Mouse (Mus musculus) intestine, postnatal 0 days (tissue): ENCODE results near the gene Kif9. TPM values are rescaled to one million over a fixed set of nuclear protein-coding genes. Genes with fewer than 3 reads are reported as not detected.

Experiments
- ATAC-seq: fragments of 200-750 bp; cut with Nextera tagmentation; 2 replicates; pipeline ENCODE4 v1.8.0; 2017; ENCODE audit warnings: mild to moderate bottlenecking, moderate TSS enrichment, moderate library complexity
- H3K27ac ChIP-seq: fragments of 300-500 bp; sonication (generic); 2 replicates; pipeline ENCODE4 v1.5.1; 2014; ENCODE audit warnings: mild to moderate bottlenecking, low read depth, low read length, moderate library complexity
- H3K27me3 ChIP-seq: fragments of 300-500 bp; sonication (generic); replicated peaks from 2 replicates; pipeline ENCODE4 v1.6.1; 2014; ENCODE audit warnings: low read length, mixed read lengths; ENCODE audit not compliant: control insufficient read depth, insufficient read depth
- H3K36me3 ChIP-seq: fragments of 300-500 bp; sonication (generic); 2 replicates; pipeline ENCODE4 v1.6.1; 2014; ENCODE audit warnings: mild to moderate bottlenecking, moderate library complexity; ENCODE audit not compliant: control insufficient read depth, insufficient read depth
- H3K4me1 ChIP-seq: fragments of 300-500 bp; sonication (generic); replicated peaks from 2 replicates; pipeline ENCODE4 v1.6.1; 2014; ENCODE audit warnings: antibody characterized with exemption, low read length, mixed read lengths; ENCODE audit not compliant: control insufficient read depth, insufficient read depth
- H3K4me2 ChIP-seq: fragments of 300-500 bp; sonication (generic); replicated peaks from 2 replicates; pipeline ENCODE4 v1.6.1; 2014; ENCODE audit warnings: low read depth, mild to moderate bottlenecking, moderate library complexity
- H3K4me3 ChIP-seq: fragments of 300-500 bp; sonication (generic); 2 replicates; pipeline ENCODE4 v1.5.1; 2014; ENCODE audit warnings: low read depth, low read length
- H3K9ac ChIP-seq: fragments of 300-500 bp; sonication (generic); 2 replicates; pipeline ENCODE4 v1.6.1; 2014; ENCODE audit warnings: mild to moderate bottlenecking, low read depth, low read length
- H3K9me3 ChIP-seq: fragments of 300-500 bp; sonication (generic); 2 replicates; pipeline ENCODE4 v1.6.1; 2016; ENCODE audit warnings: mixed run types; ENCODE audit not compliant: control insufficient read depth
- CTCF ChIP-seq: sonication (generic); IDR thresholded peaks from 2 replicates; pipeline ENCODE4 v1.5.1; 2016; ENCODE audit warnings: low read depth, mild to moderate bottlenecking, control low read depth, antibody characterized with exemption, moderate library complexity
- WGBS: fragments of 180-500 bp; shearing (Covaris S2); extraction: QIAGEN DNeasy Blood & Tissue Kit; methylation state at CpG from one replicate; pipeline ENCODE4 v1.1.7; 2014; 5-methylcytosine and 5-hydroxymethylcytosine counted together
- polyA plus RNA-seq: library from polyadenylated mRNA; unstranded; fragments of >200 nt; fragmentation: Nextera tagmentation; extraction: Ambion mirVana; gene quantifications from 2 replicates; pipeline ENCODE4 v1.2.1, GENCODE M21; 2015

Kif9 gene
- polyA plus RNA-seq, 1 experiment from 2014 or later, result 0.17 TPM

DNA sequence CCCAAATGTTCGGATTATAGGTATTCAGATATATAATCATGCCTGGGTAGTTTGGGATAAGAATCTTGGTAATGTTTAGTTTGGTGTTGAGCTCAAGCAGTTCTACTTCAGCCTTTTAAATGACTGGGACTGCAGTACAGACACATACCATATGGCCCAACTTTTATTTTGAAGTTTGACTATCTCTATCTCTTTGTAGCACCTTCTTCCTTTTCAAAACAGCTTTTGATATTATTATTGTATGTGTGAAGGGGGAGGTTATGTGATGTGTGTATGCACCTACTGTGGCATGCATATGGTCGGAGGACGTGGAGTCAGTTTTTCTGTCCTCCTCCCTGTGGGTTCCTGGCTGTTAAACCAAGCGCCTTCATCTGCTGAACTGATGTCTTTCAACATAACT lies 65.2 kb downstream of the Kif9 start:
- Histone ChIP-seq H3K4me2 (no peak overlapping the region), H3K36me3 (no peaks in the 10 kb centered on the region; the same call in 1 of the 2 replicates), H3K4me3 (no peak overlapping the region), H3K27ac (no peak overlapping the region), H3K9ac (no peak overlapping the region), H3K27me3 (no peaks in the 10 kb centered on the region), H3K9me3 (no peaks in the 10 kb centered on the region), H3K4me1 (no peaks in the 10 kb centered on the region)
- TF ChIP-seq CTCF, result no peak
- ATAC-seq, result no peak
- WGBS, result 79% methylated on average over 4 of the region's 4 CpGs

DNA sequence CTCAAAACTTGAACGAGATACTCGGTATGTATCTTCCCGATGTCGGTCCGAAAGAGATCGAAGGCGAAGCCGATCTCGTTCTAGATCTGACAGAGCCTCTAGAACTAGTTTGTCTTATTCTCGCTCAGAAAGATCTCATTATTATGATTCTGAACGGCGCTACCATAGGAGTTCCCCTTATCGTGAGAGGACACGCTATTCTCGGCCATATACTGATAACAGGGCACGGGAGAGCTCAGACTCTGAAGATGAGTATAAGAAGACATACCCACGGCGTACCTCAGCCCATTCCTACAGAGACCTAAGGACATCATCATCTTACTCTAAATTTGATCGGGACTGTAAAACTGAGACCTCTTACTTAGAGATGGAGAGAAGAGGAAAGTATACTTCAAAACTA lies 71.5 kb downstream of the Kif9 start:
- Histone ChIP-seq H3K4me3 (no peak overlapping the region), H3K4me2 (no peak overlapping the region), H3K4me1 (no peaks in the 10 kb centered on the region), H3K9ac (no peak overlapping the region), H3K36me3 (peaks cover 53% of the 10 kb centered on the region), H3K9me3 (no peaks in the 10 kb centered on the region), H3K27me3 (no peaks in the 10 kb centered on the region), H3K27ac (no peak overlapping the region)
- TF ChIP-seq CTCF, result no peak
- no peak for ATAC-seq
- 97% methylated on average over 19 of the region's 19 CpGs for WGBS

DNA sequence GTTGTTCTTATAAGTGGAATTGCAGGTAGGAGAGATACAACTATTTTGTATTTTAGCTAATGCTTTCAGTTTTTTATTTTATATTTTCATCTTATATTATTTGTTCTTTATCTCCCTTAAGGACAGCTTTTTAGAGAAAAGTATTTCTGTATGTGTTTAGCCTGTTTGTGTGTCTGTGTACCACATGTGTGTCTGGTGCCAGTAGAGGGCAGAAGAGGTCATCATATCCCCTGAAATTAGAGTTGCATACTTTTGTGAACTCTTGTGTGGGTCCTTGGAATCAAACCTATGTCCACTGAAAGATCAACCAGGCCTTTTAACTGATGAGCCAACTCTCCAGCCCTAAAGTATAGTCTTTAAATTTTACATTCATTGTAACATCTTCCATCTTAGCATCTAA lies 91.6 kb downstream of the Kif9 start:
- Histone ChIP-seq H3K9me3 (no peaks in the 10 kb centered on the region), H3K4me3 (no peak overlapping the region), H3K4me1 (no peaks in the 10 kb centered on the region), H3K9ac (no peak overlapping the region), H3K27ac (no peak overlapping the region), H3K4me2 (no peak overlapping the region), H3K36me3 (peaks cover 68% of the 10 kb centered on the region), H3K27me3 (no peaks in the 10 kb centered on the region)
- no peak for ATAC-seq
- peak; percentile 46 for TF ChIP-seq CTCF

Other genes starting within 250 kb of the Kif9 start
- gene Cspg5, start 233.2 kb upstream of the Kif9 start, polyA plus RNA-seq, result 2.9 and 3.2 TPM in 2 replicates
- 6.3 and 7.5 TPM in 2 replicates for gene Elp6, start 171.8 kb upstream of the Kif9 start, polyA plus RNA-seq
- 14.9 and 15.7 TPM in 2 replicates for gene Scap, start 143.7 kb upstream of the Kif9 start, polyA plus RNA-seq
- gene Ptpn23, start 68.7 kb upstream of the Kif9 start, polyA plus RNA-seq, result 10.0 and 10.8 TPM in 2 replicates
- gene Ngp, start 57.2 kb upstream of the Kif9 start, polyA plus RNA-seq, result 1.9 and 2.1 TPM in 2 replicates
- 5.2 and 5.5 TPM in 2 replicates for gene Klhl18, start 264 bp upstream of the Kif9 start, polyA plus RNA-seq
- gene Setd2, start 55.6 kb downstream of the Kif9 start, polyA plus RNA-seq, result 12.4 and 15.7 TPM in 2 replicates
- 39.4 and 41.8 TPM in 2 replicates for gene Nradd, start 147.5 kb downstream of the Kif9 start, polyA plus RNA-seq
- gene Nbeal2, start 177.2 kb downstream of the Kif9 start, polyA plus RNA-seq, result 1.0 and 1.3 TPM in 2 replicates
- 122 and 124 TPM in 2 replicates for gene Ccdc12, start 179.5 kb downstream of the Kif9 start, polyA plus RNA-seq